Mouse (Mus musculus) heart, embryonic 14.5 days (tissue): ENCODE data around the gene Colgalt2. TPM values are rescaled to one million over a fixed set of nuclear protein-coding genes. Genes with fewer than 3 reads are reported as not detected.
A peak's percentile ranks its signal among the peaks of the same experiment; 100 is the strongest.

Source experiments
- ATAC-seq: fragments of 200-750 bp; cut with Nextera tagmentation; 2 replicates; pipeline ENCODE4 v1.8.0; 2017; ENCODE audit warnings: low read depth, moderate TSS enrichment; ENCODE audit not compliant: insufficient number of reproducible peaks, insufficient read depth, low FRiP score
- H3K27ac ChIP-seq, 2 experiments: fragments of 200-500 bp in 1 of 2; fragments of 300-500 bp in 1 of 2; sonication (generic) in 1 of 2; replicated peaks in 1 of 2; 2 replicates each; pipeline ENCODE4 v1.5.1; 2012 to 2014; ENCODE audit warnings: low read depth in 2 of 2, low read length in 2 of 2, control low read depth in 1 of 2, mild to moderate bottlenecking in 1 of 2, mixed read lengths in 1 of 2; ENCODE audit not compliant: control insufficient read depth in 1 of 2, insufficient read depth in 1 of 2
- H3K27me3 ChIP-seq: fragments of 300-500 bp; sonication (generic); 2 replicates; pipeline ENCODE4 v1.6.1; 2014; ENCODE audit warnings: mild to moderate bottlenecking, low read length, control low read depth; ENCODE audit not compliant: control insufficient read depth, insufficient read depth
- H3K36me3 ChIP-seq: fragments of 300-500 bp; sonication (generic); 2 replicates; pipeline ENCODE4 v1.6.1; 2014; ENCODE audit warnings: mild to moderate bottlenecking, control low read depth, low read length, mixed read lengths; ENCODE audit not compliant: control insufficient read depth, insufficient read depth
- H3K4me1 ChIP-seq, 2 experiments: fragments of 200-500 bp in 1 of 2; fragments of 300-500 bp in 1 of 2; sonication (generic) in 1 of 2; 2 replicates each; pipeline ENCODE4 v1.6.1; 2012 to 2014; ENCODE audit warnings: low read length in 2 of 2, control low read depth in 1 of 2, mixed read lengths in 1 of 2; ENCODE audit not compliant: control insufficient read depth in 2 of 2, insufficient read depth in 2 of 2
- H3K4me2 ChIP-seq: fragments of 300-500 bp; sonication (generic); 2 replicates; pipeline ENCODE4 v1.6.1; 2014; ENCODE audit warnings: mild to moderate bottlenecking, low read length
- H3K4me3 ChIP-seq, 2 experiments: fragments of 200-500 bp in 1 of 2; fragments of 300-500 bp in 1 of 2; sonication (generic) in 1 of 2; 2 replicates each; pipeline ENCODE4 v1.5.1; 2012 to 2014; ENCODE audit warnings: low read length in 2 of 2, mild to moderate bottlenecking in 2 of 2, control low read depth in 1 of 2, low read depth in 1 of 2, moderate library complexity in 1 of 2; ENCODE audit not compliant: control insufficient read depth in 1 of 2, insufficient read depth in 1 of 2
- H3K9ac ChIP-seq: fragments of 300-500 bp; sonication (generic); 2 replicates; pipeline ENCODE4 v1.6.1; 2014; ENCODE audit warnings: mild to moderate bottlenecking, low read length
- H3K9me3 ChIP-seq: fragments of 300-500 bp; sonication (generic); 2 replicates; pipeline ENCODE4 v1.6.1; 2016; ENCODE audit warnings: low read length, control low read depth; ENCODE audit not compliant: control insufficient read depth
- WGBS: fragments of 180-500 bp; shearing (Covaris S2); extraction: QIAGEN DNeasy Blood & Tissue Kit; methylation state at CpG from one replicate; pipeline ENCODE4 v1.1.7; 2014; 5-methylcytosine and 5-hydroxymethylcytosine counted together
- polyA plus RNA-seq: library from polyadenylated mRNA; unstranded; fragments of >200 nt; fragmentation: Nextera tagmentation; extraction: Ambion mirVana; gene quantifications from 2 replicates; pipeline ENCODE4 v1.2.1, GENCODE M21; 2014

Colgalt2 gene
- polyA plus RNA-seq, 1 experiment from 2014 or later: 2.8 TPM

GRCm38 (mm10) chr1:152523292-152523691 is 123.7 kb downstream of the Colgalt2 start:
- H3K27ac ChIP-seq: no peak overlapping the region
- peak overlapping the region; percentile 28; the same call in 1 of the 2 replicates for H3K9ac ChIP-seq
- H3K4me3 ChIP-seq: no peak overlapping the region
- H3K36me3 ChIP-seq: peaks cover 89% of the 10 kb centered on the region
- no peaks in the 10 kb centered on the region for H3K9me3 ChIP-seq
- 13% methylated on average over 11 of the region's 11 CpGs for WGBS
- no peaks in the 10 kb centered on the region for H3K27me3 ChIP-seq
- peaks cover 23 to 47% of the 10 kb centered on the region in 2 experiments for H3K4me1 ChIP-seq
- H3K4me2 ChIP-seq: no peak overlapping the region
- ATAC-seq: no peak

- Histone ChIP-seq H3K36me3 (peaks cover 83% of the 10 kb centered on the region), H3K9me3 (no peaks in the 10 kb centered on the region), H3K9ac (no peak overlapping the region), H3K4me1 (peaks cover 24 to 56% of the 10 kb centered on the region in 2 experiments), H3K27me3 (no peaks in the 10 kb centered on the region), H3K27ac (0 out of 4 replicates have a peak overlapping the region, but pooled peaks of 1 of the 2 experiments have one; percentile 16), H3K4me2 (no peak overlapping the region), H3K4me3 (no peak overlapping the region)
- no peak for ATAC-seq
- WGBS: 69% methylated on average over 22 of the region's 22 CpGs
These were observed 124.7 kb downstream of the Colgalt2 start for GRCm38 (mm10) chr1:152524098-152524892.

GRCm38 (mm10) chr1:152524987-152525648 is 125.5 kb downstream of the Colgalt2 start:
- H3K27me3 ChIP-seq: no peaks in the 10 kb centered on the region
- peak overlapping the region; percentile 62; the same call in 1 of the 2 replicates for H3K9ac ChIP-seq
- peak; percentile 33; the same call in 1 of the 2 replicates for ATAC-seq
- no peak overlapping the region for H3K4me2 ChIP-seq
- peaks cover 27 to 59% of the 10 kb centered on the region in 2 experiments for H3K4me1 ChIP-seq
- H3K4me3 ChIP-seq: no peak overlapping the region
- H3K27ac ChIP-seq: peak overlapping the region; percentile 78 to 94
- peaks cover 83% of the 10 kb centered on the region for H3K36me3 ChIP-seq
- 7% methylated on average over 6 of the region's 6 CpGs for WGBS
- no peaks in the 10 kb centered on the region for H3K9me3 ChIP-seq

- H3K36me3 ChIP-seq: peaks cover 83% of the 10 kb centered on the region
- H3K27ac ChIP-seq: peak overlapping the region; percentile 90 to 94
- H3K4me2 ChIP-seq: peak overlapping the region; percentile 52
- no peaks in the 10 kb centered on the region for H3K9me3 ChIP-seq
- peaks cover 27 to 67% of the 10 kb centered on the region in 2 experiments for H3K4me1 ChIP-seq
- peak overlapping the region; percentile 50 for H3K9ac ChIP-seq
- H3K4me3 ChIP-seq: no peak overlapping the region
- 20% methylated on average over 9 of the region's 9 CpGs for WGBS
- H3K27me3 ChIP-seq: no peaks in the 10 kb centered on the region
- ATAC-seq: peak; percentile 34; the same call in 1 of the 2 replicates
These were observed 126.5 kb downstream of the Colgalt2 start for GRCm38 (mm10) chr1:152526154-152526553.

- H3K9me3 ChIP-seq: no peaks in the 10 kb centered on the region
- H3K36me3 ChIP-seq: peaks cover 78% of the 10 kb centered on the region
- peak overlapping the region; percentile 54; the same call in 1 of the 2 replicates for H3K9ac ChIP-seq
- no peak overlapping the region for H3K4me3 ChIP-seq
- peaks cover 39 to 78% of the 10 kb centered on the region in 2 experiments for H3K4me1 ChIP-seq
- H3K4me2 ChIP-seq: 0 out of 2 replicates have a peak overlapping the region, but pooled peaks have one; percentile 14
- 26% methylated on average over 6 of the region's 6 CpGs for WGBS
- no peak for ATAC-seq
- H3K27me3 ChIP-seq: no peaks in the 10 kb centered on the region
- peak overlapping the region; percentile 70 to 94 for H3K27ac ChIP-seq
These were observed 128.6 kb downstream of the Colgalt2 start for GRCm38 (mm10) chr1:152528214-152528613.

- WGBS: 81% methylated on average over 3 of the region's 3 CpGs
- ATAC-seq: no peak
- Histone ChIP-seq H3K4me1 (peaks cover 38 to 77% of the 10 kb centered on the region in 2 experiments), H3K27ac (peak overlapping the region; percentile 2 to 94; a peak in 1 of 4 replicates), H3K9me3 (no peaks in the 10 kb centered on the region), H3K27me3 (no peaks in the 10 kb centered on the region), H3K4me2 (no peak overlapping the region), H3K9ac (no peak overlapping the region), H3K36me3 (peaks cover 77% of the 10 kb centered on the region), H3K4me3 (no peak overlapping the region)
These were observed 129.1 kb downstream of the Colgalt2 start for GRCm38 (mm10) chr1:152528778-152529177.

- ATAC-seq: no peak
- H3K4me3 ChIP-seq: no peak overlapping the region
- H3K4me2 ChIP-seq: peak overlapping the region; percentile 27; the same call in 1 of the 2 replicates
- H3K36me3 ChIP-seq: peaks cover 74% of the 10 kb centered on the region
- no peaks in the 10 kb centered on the region for H3K27me3 ChIP-seq
- H3K4me1 ChIP-seq: peaks cover 31 to 62% of the 10 kb centered on the region in 2 experiments
- peak overlapping the region; percentile 51 to 76 for H3K27ac ChIP-seq
- WGBS: 7% methylated on average over 15 of the region's 15 CpGs
- no peaks in the 10 kb centered on the region for H3K9me3 ChIP-seq
- peak overlapping the region; percentile 55 for H3K9ac ChIP-seq
These were observed 131.9 kb downstream of the Colgalt2 start for GRCm38 (mm10) chr1:152531498-152531897.
